Mouse (Mus musculus): ENCODE measurements around the gene Olfr890. TPM values are rescaled to one million over a fixed set of nuclear protein-coding genes. Genes with fewer than 3 reads are reported as not detected.
"Not testable (repeated sequence)": the region's sequence is repeated elsewhere in the genome, so short reads cannot be mapped to it uniquely, and the experiment has no call there.

Olfr890 gene
- polyA plus RNA-seq (2014; fragmentation: Nextera tagmentation; extraction: Ambion mirVana): not detected in 2 replicates

GRCm38 (mm10) chr9:38142217-38142616 is at the start of gene Olfr890:
TSS of gene Olfr890 (plus strand) at chr9:38142517.
- no peak within 1 kb of the TSS for H3K9ac ChIP-seq (ENCODE audit: low read length)
- DNase-seq (ENCODE audit: low spot score): no peak

DNA sequence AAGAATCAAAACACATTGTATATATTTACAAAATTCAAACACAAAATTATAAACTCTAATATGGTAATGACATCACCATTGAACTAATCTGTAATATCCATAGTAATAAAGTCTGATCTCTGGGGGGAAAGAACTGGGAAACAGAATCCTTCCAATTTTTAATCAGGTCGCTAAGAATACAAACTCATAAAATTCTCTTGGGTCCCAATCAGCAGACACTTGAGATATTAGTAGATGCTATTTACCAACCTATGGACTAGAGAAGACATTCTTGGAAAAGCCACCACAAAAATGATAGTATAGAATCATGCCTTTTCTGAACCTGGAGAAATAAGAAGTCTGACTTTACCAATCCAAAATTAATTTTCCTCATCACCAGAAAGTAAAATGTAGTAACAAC is 34.5 kb upstream of the Olfr890 start, which contains the start of gene Olfr888:
Gene Olfr888, plus strand, starts transcription at position 301 of the 400 bp plus-strand sequence.
- Histone ChIP-seq H3K27ac (ENCODE audit: low read depth) (no peak within 1 kb of the TSS), H3K9ac (ENCODE audit: low read length) (no peak within 1 kb of the TSS), H3K4me2 (ENCODE audit: low read length) (no peak within 1 kb of the TSS), H3K9me3 (ENCODE audit: control insufficient read depth, low read length) (no peaks in the 10 kb centered on the region), H3K36me3 (ENCODE audit: control insufficient read depth, insufficient read depth, low read length) (no peaks in the 10 kb centered on the region), H3K27me3 (replicated peaks; ENCODE audit: control insufficient read depth, insufficient read depth, low read length) (no peaks in the 10 kb centered on the region), H3K4me3 (ENCODE audit: low read depth, low read length) (no peak within 1 kb of the TSS), H3K4me1 (replicated peaks; ENCODE audit: control insufficient read depth, insufficient read depth, low read length) (no peaks in the 10 kb centered on the region)
- no peak for DNase-seq (ENCODE audit: low spot score)
- ATAC-seq (replicated peaks; ENCODE audit: low FRiP score, low TSS enrichment, low read depth): no peak
- 79% methylated on average over 1 of the region's 1 CpGs for WGBS

More at GRCm38 (mm10) chr9:38142217-38142616, at the start of gene Olfr890:
- H3K27ac ChIP-seq (ENCODE audit: low read depth): no peak within 1 kb of the TSS
- no peaks in the 10 kb centered on the region for H3K4me1 ChIP-seq (replicated peaks; ENCODE audit: control insufficient read depth, insufficient read depth, low read length)
- H3K4me2 ChIP-seq (ENCODE audit: low read length): no peak within 1 kb of the TSS
- H3K36me3 ChIP-seq (ENCODE audit: control insufficient read depth, insufficient read depth, low read length): no peaks in the 10 kb centered on the region
- no peak for ATAC-seq (replicated peaks; ENCODE audit: low FRiP score, low TSS enrichment, low read depth)
- no peak within 1 kb of the TSS for H3K4me3 ChIP-seq (ENCODE audit: low read depth, low read length)
- H3K27me3 ChIP-seq (replicated peaks; ENCODE audit: control insufficient read depth, insufficient read depth, low read length): no peaks in the 10 kb centered on the region
- no peaks in the 10 kb centered on the region for H3K9me3 ChIP-seq (ENCODE audit: control insufficient read depth, low read length)

- Histone ChIP-seq H3K9me3 (ENCODE audit: control insufficient read depth, low read length) (no peaks in the 10 kb centered on the region), H3K4me1 (replicated peaks; ENCODE audit: control insufficient read depth, insufficient read depth, low read length) (no peaks in the 10 kb centered on the region), H3K9ac (ENCODE audit: low read length) (no peak within 1 kb of the TSS), H3K4me3 (ENCODE audit: low read depth, low read length) (no peak within 1 kb of the TSS), H3K27ac (ENCODE audit: low read depth) (no peak within 1 kb of the TSS), H3K27me3 (replicated peaks; ENCODE audit: control insufficient read depth, insufficient read depth, low read length) (no peaks in the 10 kb centered on the region), H3K36me3 (ENCODE audit: control insufficient read depth, insufficient read depth, low read length) (no peaks in the 10 kb centered on the region), H3K4me2 (ENCODE audit: low read length) (no peak within 1 kb of the TSS)
- no peak for ATAC-seq (replicated peaks; ENCODE audit: low FRiP score, low TSS enrichment, low read depth)
- DNase-seq (ENCODE audit: low spot score): no peak
Measured at GRCm38 (mm10) chr9:38114898-38115297, 27.4 kb upstream of the Olfr890 start, which contains the start of gene Olfr889. TSS of gene Olfr889 (plus strand) at chr9:38115198.

DNA sequence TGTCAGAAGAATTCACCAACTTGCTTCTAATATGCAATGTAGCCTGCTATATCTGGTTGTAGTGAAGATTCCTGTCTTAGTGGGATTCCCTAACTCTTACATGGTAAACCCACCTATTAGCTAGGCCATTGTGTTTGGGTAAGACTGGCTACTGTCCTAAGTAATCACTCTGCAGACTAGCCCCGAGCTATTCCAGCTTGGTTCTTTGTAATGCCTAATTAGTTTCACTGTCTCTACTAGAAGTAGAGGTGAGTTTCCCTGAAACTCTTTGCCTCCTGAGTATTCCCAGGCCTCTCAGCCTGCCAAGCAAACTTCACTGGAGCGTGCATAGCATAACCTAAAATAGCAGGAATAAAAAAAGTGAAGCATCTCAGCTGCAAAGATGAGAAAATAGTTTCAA is 26.0 kb downstream of the Olfr890 start:
- not testable (repeated sequence) for H3K9ac ChIP-seq (ENCODE audit: low read length); H3K4me2 ChIP-seq (ENCODE audit: low read length); H3K9me3 ChIP-seq (ENCODE audit: control insufficient read depth, low read length); H3K4me1 ChIP-seq (replicated peaks; ENCODE audit: control insufficient read depth, insufficient read depth, low read length); H3K36me3 ChIP-seq (ENCODE audit: control insufficient read depth, insufficient read depth, low read length); DNase-seq (ENCODE audit: low spot score); H3K4me3 ChIP-seq (ENCODE audit: low read depth, low read length); H3K27me3 ChIP-seq (replicated peaks; ENCODE audit: control insufficient read depth, insufficient read depth, low read length); H3K27ac ChIP-seq (ENCODE audit: low read depth); ATAC-seq (replicated peaks; ENCODE audit: low FRiP score, low TSS enrichment, low read depth)
- 46% methylated on average over 2 of the region's 2 CpGs for WGBS

- ATAC-seq (replicated peaks; ENCODE audit: low FRiP score, low TSS enrichment, low read depth) (no peak), DNase-seq (ENCODE audit: low spot score) (no peak)
- Histone ChIP-seq H3K4me2 (ENCODE audit: low read length) (no peak within 1 kb of the TSS), H3K9me3 (ENCODE audit: control insufficient read depth, low read length) (peaks cover 11% of the 10 kb centered on the region; the same call in 1 of the 2 replicates), H3K27me3 (replicated peaks; ENCODE audit: control insufficient read depth, insufficient read depth, low read length) (no peaks in the 10 kb centered on the region), H3K4me1 (replicated peaks; ENCODE audit: control insufficient read depth, insufficient read depth, low read length) (no peaks in the 10 kb centered on the region), H3K36me3 (ENCODE audit: control insufficient read depth, insufficient read depth, low read length) (no peaks in the 10 kb centered on the region), H3K27ac (ENCODE audit: low read depth) (no peak within 1 kb of the TSS), H3K9ac (ENCODE audit: low read length) (no peak within 1 kb of the TSS), H3K4me3 (ENCODE audit: low read depth, low read length) (no peak within 1 kb of the TSS)
- WGBS: 78% methylated on average over 1 of the region's 1 CpGs
Measured at GRCm38 (mm10) chr9:38180721-38181120, 38.4 kb downstream of the Olfr890 start, which contains the start of gene Olfr891. TSS of gene Olfr891 (minus strand) at chr9:38180821.

Other genes with a start within 250 kb of the Olfr890 start
- not detected in 2 replicates for gene Olfr145, start 245.8 kb upstream of the Olfr890 start, polyA plus RNA-seq (2014; fragmentation: Nextera tagmentation; extraction: Ambion mirVana)
- not detected in 2 replicates for gene Olfr878, start 224.7 kb upstream of the Olfr890 start, polyA plus RNA-seq (2014; fragmentation: Nextera tagmentation; extraction: Ambion mirVana)
- not detected in 2 replicates for gene Olfr881, start 150.7 kb upstream of the Olfr890 start, polyA plus RNA-seq (2014; fragmentation: Nextera tagmentation; extraction: Ambion mirVana)
- gene Olfr883, start 116.7 kb upstream of the Olfr890 start, polyA plus RNA-seq (2014; fragmentation: Nextera tagmentation; extraction: Ambion mirVana): not detected in 2 replicates
- gene Olfr884, start 96.0 kb upstream of the Olfr890 start, polyA plus RNA-seq (2014; fragmentation: Nextera tagmentation; extraction: Ambion mirVana): not detected in 2 replicates
- not detected in 2 replicates for gene Olfr885, start 81.2 kb upstream of the Olfr890 start, polyA plus RNA-seq (2014; fragmentation: Nextera tagmentation; extraction: Ambion mirVana)
- gene Olfr887, start 58.4 kb upstream of the Olfr890 start, polyA plus RNA-seq (2014; fragmentation: Nextera tagmentation; extraction: Ambion mirVana): not detected in 2 replicates
- gene Olfr888, start 34.4 kb upstream of the Olfr890 start, polyA plus RNA-seq (2014; fragmentation: Nextera tagmentation; extraction: Ambion mirVana): not detected in 2 replicates
- gene Olfr889, start 27.3 kb upstream of the Olfr890 start, polyA plus RNA-seq (2014; fragmentation: Nextera tagmentation; extraction: Ambion mirVana): 0.05 and 0.11 TPM in 2 replicates
- gene Olfr891, start 38.3 kb downstream of the Olfr890 start, polyA plus RNA-seq (2014; fragmentation: Nextera tagmentation; extraction: Ambion mirVana): not detected in 2 replicates
- gene Olfr893, start 65.8 kb downstream of the Olfr890 start, polyA plus RNA-seq (2014; fragmentation: Nextera tagmentation; extraction: Ambion mirVana): not detected in 2 replicates
- not detected in 2 replicates for gene Olfr894, start 75.5 kb downstream of the Olfr890 start, polyA plus RNA-seq (2014; fragmentation: Nextera tagmentation; extraction: Ambion mirVana)
- gene Olfr143, start 110.3 kb downstream of the Olfr890 start, polyA plus RNA-seq (2014; fragmentation: Nextera tagmentation; extraction: Ambion mirVana): not detected in 2 replicates
- gene Olfr895, start 125.3 kb downstream of the Olfr890 start, polyA plus RNA-seq (2014; fragmentation: Nextera tagmentation; extraction: Ambion mirVana): not detected in 2 replicates
- not detected in 2 replicates for gene Olfr896-ps1, start 148.6 kb downstream of the Olfr890 start, polyA plus RNA-seq (2014; fragmentation: Nextera tagmentation; extraction: Ambion mirVana)
- gene Olfr25, start 186.5 kb downstream of the Olfr890 start, polyA plus RNA-seq (2014; fragmentation: Nextera tagmentation; extraction: Ambion mirVana): not detected in 2 replicates
- gene Olfr898, start 205.9 kb downstream of the Olfr890 start, polyA plus RNA-seq (2014; fragmentation: Nextera tagmentation; extraction: Ambion mirVana): not detected in 2 replicates
- gene Olfr250, start 224.4 kb downstream of the Olfr890 start, polyA plus RNA-seq (2014; fragmentation: Nextera tagmentation; extraction: Ambion mirVana): not detected in 2 replicates
- not detected in 2 replicates for gene Olfr251, start 234.6 kb downstream of the Olfr890 start, polyA plus RNA-seq (2014; fragmentation: Nextera tagmentation; extraction: Ambion mirVana)